Mouse (Mus musculus) right cerebral cortex, postnatal 25 days (tissue): ENCODE results near the gene Slc29a1.
"Not testable (repeated sequence)": the region's sequence is repeated elsewhere in the genome, so short reads cannot be mapped to it uniquely, and the experiment has no call there.

Experiments used
- DNase-seq: peaks from one replicate; pipeline ENCODE4 v3.0.0; 2022

Slc29a1 gene

DNA sequence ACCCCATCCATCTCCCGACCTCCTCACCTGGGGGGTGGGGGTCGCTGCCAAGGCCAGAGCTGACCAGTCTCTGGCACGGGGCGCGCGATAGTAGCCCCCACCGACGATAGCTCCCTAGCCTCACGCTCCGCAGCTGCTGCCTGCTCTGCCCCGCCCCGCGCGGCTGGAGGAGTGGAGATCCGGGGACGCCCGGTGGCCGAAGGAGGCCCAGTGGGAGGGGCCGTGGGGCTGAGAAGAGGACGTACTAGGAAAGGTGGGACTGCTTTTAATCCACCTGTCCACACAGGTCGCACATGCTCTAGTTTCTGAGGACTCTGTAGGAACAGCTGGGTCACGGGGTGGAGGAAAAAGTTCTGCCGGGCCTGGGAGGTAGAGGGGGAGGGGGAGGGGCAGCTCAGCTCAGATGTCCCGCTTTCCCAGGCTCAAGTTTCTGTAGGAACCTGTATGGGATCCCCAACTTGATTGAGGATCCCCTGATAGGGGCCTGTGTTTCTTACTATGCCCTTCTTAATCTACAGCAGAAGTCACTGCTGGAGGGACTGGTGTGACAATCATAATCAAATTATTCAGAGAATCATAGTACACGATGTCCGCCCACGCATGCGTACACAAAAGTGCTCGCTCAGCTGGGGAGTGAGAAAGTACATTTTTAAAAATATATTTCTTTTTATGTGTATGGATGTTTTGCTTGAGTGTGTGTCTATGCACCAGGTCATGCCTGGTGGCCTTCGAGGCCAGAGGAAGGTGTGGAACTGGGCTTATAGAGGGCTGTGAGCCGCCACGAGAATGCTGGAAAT, at the start of gene Slc29a1:
Gene Slc29a1, minus strand, starts transcription at position 161 of the 797 bp plus-strand sequence.
- no peak for DNase-seq

DNA sequence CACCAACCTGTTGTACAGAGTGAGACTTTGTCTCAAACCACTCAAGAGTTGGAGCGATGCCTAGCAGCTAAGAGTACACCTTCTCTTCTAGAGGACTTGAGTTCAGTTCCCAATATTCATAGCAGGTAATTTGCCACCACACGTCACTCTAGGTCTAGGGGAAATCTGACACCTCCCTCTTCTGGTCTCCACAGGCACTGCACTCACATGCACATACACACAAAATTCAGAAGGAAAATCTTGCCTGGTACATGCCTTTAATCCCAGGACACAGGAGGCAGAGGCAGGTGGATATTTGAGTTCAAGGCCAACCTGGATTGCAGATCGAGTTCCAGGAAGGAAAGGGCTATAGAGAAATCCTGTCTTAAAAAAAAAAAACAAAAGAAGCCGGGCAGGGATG, 44.8 kb upstream of the Slc29a1 start:
- no peak for DNase-seq

- DNase-seq: peak; percentile 50
These were observed 43.3 kb upstream of the Slc29a1 start for GRCm38 (mm10) chr17:45642701-45643100.

DNA sequence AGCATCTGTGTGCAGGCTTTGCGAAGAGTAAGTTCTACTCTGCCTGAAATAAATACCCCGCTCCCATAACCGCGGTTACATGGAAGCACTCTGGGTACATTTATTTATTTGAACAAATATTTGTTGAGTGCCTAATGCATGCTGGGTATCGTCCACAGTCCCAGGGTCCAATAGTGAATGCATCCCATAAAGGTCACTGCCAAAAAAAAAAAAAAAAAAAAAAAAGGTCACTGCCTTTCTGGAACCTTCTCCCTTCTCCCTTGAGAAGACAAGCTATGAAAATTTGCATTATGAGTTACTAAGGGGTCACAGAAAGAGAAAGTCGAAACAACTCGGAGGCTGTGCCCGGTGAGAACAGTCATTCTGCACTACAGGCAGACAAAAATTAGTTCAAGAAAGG, 42.6 kb upstream of the Slc29a1 start:
- no peak for DNase-seq

DNA sequence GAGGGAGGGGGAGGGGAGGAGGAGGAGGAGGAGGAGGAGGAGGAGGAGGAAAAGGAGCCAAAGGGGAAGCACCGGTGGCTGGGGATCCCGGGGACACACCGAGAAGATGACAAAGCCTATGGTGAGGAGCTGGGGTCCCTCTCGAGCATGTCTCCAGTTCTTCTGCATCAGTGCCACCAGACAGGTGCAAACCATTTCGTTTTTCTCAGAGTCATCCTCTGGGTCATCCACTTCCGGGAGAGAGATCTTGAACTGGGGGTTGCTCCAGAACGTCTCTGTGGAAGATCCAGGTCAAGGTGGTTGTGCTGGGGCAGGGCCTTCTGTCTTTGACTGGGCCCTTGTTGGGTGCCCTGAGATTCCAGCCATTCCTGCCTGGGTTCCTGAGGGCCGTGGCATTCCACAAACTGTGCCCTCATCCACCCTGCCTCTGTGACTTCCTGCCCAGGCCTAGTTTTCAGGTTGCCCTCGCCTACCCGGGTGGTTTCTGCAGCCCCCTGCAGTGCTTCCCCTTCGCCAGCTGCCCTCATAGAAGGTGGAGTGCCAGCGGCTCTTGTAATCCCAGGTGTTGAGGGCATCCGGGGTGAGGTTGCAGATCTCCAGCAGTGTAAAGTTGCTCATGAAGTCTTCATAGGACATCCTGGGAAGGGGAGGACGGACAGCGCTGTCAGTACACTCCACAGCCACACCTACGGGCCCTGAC, 39.3 kb upstream of the Slc29a1 start:
- no peak for DNase-seq

DNA sequence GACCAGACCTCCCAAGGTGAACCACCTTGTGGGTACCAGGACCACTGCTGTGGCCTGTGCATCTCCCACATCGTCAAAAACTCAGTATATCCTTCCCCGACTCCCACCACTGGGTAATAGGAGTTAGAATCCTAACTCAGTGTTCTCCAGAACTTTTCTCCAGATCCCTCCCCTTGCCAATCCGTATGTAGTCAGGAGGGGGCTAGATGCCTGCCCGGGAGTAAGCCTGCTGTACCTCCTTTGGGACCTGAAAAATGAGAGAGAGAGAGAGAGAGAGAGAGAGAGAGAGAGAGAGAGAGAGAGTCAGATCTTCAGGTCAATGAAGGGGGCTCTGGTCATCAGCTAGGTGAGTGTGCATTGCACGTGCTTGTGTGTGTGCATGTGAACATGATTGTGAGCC, 34.6 kb upstream of the Slc29a1 start:
- DNase-seq: no peak

DNA sequence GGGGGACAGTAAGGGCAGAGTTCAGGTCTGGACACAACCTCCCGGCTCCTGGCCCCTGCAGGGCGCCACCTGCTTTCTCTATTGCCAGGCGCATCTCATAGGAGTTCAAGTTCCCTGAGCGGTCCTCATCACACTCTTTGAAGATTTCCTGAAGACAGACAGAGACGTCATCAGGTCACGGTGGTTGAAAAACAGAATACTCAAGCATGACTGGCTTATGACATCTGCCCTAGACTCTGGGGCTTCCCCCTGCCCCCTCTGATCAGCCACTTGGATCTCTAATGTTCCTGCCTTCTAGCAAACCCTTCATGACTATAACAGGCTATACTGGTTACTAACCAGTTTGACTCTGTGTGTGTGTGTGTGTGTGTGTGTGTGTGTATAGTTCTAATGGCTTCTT, 32.5 kb upstream of the Slc29a1 start:
- DNase-seq: no peak

DNA sequence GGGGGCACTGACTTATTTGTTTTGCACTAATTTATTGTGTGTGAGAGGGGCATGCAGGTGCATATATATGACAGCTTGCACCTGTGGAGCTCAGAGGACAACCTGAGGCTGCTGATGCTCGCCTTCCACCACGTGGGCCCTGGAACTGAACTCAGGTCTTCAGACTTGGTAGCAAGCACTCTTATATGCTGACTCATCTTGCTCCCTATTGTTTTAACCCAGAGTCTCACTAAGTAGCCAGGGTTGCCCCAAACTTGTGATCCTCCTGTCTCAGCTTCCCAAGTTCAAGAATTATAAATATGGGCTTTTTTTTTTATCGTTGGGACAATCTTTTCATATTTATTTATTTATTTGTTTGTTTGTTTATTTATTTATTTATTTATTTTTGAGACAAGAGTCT, 31.6 kb upstream of the Slc29a1 start:
- DNase-seq: no peak

DNA sequence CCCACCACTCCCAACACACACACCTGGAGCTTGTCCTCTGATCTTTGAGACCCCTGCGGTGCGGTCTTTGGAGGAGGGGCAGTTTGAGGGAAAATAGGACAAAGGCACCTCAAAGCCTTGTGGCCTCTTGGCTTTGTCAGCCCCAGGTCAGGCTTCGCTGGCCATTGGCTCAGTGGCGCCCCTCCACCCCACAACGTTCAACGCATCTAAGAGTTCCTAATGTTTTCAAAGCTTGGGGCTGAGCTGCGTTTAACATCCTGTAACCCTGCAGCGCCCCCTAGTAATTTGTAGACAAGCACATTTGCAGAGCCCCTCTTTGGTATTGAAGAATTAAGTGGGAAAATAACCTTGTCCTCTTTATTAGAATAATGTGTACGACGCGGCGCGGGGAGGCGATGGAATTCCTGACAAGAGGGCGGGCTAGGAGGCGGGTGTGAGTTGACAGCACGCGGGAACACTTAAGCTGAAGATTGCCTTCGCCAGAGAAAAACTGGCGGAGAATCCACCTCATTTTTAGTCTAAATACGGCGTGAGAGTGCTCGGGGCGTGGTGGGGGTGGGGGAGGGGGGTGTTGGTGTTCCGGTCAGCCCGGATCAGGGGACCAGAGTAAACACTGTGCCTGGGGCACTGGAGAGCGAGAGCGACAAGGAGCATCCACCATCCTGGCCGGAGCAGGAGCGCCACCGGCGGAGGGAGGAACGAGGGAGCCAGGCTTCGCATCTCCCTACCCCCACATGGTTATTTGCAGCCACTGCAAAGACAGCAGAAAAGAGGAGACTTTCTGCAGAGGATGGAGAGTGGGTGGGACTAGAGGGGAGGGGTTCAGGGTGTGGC, 30.7 kb upstream of the Slc29a1 start:
- peak; percentile 69 for DNase-seq

GRCm38 (mm10) chr17:45628885-45629855, 29.8 kb upstream of the Slc29a1 start:
- DNase-seq: no peak

DNA sequence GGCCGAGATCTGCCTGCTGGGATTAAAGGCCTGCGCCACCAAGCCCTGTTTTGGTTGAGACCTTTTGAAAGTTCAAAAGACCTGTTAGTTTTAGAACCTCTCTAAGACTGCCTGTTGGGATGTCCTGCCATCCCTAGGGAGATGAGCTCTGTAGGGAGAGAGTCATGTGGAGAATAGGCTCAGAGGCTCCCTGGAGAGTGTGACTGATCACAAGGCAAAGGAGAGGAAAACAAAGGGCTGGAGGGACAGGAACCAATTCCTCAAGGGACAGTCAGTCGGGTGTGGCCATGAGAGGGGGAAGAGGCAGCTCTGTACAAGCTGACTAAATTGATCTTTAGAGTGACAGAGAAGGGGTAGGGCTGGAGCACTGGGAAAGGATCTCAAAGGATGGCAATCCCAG, 28.8 kb upstream of the Slc29a1 start:
- no peak for DNase-seq

GRCm38 (mm10) chr17:45626577-45627134, 27.2 kb upstream of the Slc29a1 start:
- peak; percentile 65 for DNase-seq

GRCm38 (mm10) chr17:45623425-45623824, 24.0 kb upstream of the Slc29a1 start:
- DNase-seq: not testable (repeated sequence)

DNA sequence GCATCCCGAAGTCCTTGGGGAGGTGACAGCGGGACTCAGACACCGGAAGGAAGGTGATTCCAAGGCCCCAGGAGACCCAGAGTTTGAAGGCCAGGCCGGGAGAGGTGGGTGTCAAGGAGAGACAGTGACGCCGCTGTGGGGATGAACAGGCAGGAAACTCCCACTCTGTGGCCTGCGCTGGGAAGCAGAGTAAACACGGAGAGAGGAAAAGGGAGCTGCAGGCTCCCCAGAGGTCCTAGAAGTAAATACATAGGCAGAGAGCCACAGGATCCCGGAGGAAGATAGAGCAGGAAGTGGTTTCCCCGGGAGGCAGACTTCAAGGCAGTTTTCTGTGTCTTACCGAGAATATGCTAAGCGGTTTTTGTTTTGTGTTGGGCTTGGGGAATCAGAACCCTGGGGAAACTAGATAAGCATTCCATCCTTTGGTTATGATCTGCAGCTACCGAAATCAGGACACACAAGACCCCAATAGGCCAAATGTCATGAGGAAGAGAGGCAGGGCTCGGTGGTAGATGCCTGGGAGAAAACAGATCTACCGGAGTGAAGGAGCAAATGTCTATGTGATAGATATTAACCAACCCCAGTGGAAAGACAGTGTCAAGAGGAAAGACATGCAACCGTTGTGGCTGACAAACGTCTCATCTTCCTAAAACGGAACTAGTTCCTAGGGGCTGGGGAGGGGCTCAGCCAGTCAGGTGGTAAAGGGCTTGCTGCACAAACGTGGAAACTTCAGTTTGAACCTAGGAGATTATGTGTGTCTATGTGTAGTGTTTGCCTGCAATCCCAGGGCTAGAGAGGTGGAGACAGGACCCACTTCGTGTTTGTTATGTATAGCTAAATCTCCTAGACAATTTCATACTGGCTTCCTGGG, 20.2 kb upstream of the Slc29a1 start:
- DNase-seq: no peak

GRCm38 (mm10) chr17:45618941-45619385, 19.6 kb upstream of the Slc29a1 start:
- no peak for DNase-seq

GRCm38 (mm10) chr17:45617655-45618054, 18.2 kb upstream of the Slc29a1 start:
- no peak for DNase-seq

DNA sequence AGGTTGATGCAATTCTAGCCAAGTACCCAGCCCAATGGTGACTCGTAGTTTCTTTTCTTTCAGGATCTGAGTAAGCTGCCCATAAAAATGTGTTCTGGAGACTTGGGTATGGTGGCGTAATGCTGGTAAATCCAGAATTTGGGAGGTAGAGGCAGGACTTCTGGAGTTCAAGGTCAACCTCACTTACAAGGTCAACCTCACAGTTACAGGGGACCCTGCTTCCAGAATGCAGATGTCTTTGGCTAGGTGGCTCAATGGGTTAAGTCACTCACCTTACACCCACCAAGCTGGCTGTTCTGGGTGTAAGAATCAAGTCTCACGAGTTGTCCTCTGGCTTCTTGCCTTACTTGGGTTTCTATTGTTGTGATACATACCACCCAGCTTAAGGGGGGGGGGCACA, 17.3 kb upstream of the Slc29a1 start:
- DNase-seq: no peak

DNA sequence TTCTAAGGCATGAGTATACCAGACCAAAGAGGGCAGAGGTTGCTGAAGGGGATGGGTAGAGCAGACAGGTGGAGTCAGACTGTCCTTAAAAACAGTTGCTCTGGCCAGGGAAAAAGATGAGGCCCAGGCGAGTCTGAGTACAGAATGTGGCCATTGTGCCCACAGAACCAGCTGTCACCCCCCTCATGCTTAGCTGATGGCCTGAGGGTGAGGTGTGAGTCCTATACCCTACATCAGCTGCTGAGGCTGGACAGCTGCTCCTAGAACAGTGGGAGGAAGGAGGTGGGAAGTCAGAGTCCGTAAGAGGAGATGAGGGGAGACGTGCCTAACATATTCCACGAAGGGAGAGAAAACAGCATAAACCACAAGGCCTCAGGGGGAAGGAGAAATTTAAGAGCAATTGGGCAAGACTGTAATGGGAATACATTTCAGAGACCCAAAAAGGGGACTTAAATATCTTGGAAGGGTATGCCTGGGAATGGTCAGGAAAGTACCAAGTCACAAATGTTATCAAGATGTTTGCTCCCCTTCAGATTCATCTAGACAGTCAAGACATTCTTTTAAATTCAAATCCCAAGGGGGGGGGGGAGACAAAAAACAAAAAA, 16.7 kb upstream of the Slc29a1 start:
- DNase-seq: no peak

- DNase-seq: no peak
These were observed 13.5 kb upstream of the Slc29a1 start for GRCm38 (mm10) chr17:45612921-45613320.

- no peak for DNase-seq
These were observed 12.6 kb upstream of the Slc29a1 start for GRCm38 (mm10) chr17:45612008-45612407.
